Mouse (Mus musculus) midbrain, embryonic 12.5 days (tissue): ENCODE measurements around the gene Tex37. TPM values are rescaled to one million over a fixed set of nuclear protein-coding genes. Genes with fewer than 3 reads are reported as not detected.

ENCODE experiments used
- ATAC-seq: fragments of 200-750 bp; cut with Nextera tagmentation; 2 replicates; pipeline ENCODE4 v1.8.0; 2017; ENCODE audit warnings: low read depth, moderate TSS enrichment, moderate library complexity; ENCODE audit not compliant: low FRiP score
- H3K27ac ChIP-seq: fragments of 300-500 bp; sonication (generic); replicated peaks from 2 replicates; pipeline ENCODE4 v1.5.1; 2016; ENCODE audit warnings: mild to moderate bottlenecking
- H3K27me3 ChIP-seq: fragments of 300-500 bp; sonication (generic); 2 replicates; pipeline ENCODE4 v1.6.1; 2016; ENCODE audit warnings: mild to moderate bottlenecking
- H3K36me3 ChIP-seq: fragments of 300-500 bp; sonication (generic); 2 replicates; pipeline ENCODE4 v1.6.1; 2016
- H3K4me1 ChIP-seq: fragments of 300-500 bp; sonication (generic); 2 replicates; pipeline ENCODE4 v1.6.1; 2016
- H3K4me2 ChIP-seq: fragments of 300-500 bp; sonication (generic); replicated peaks from 2 replicates; pipeline ENCODE4 v1.6.1; 2016; ENCODE audit warnings: mild to moderate bottlenecking, moderate library complexity
- H3K4me3 ChIP-seq: fragments of 300-500 bp; sonication (generic); 2 replicates; pipeline ENCODE4 v1.5.1; 2016; ENCODE audit warnings: mild to moderate bottlenecking
- H3K9ac ChIP-seq: fragments of 300-500 bp; sonication (generic); replicated peaks from 2 replicates; pipeline ENCODE4 v1.6.1; 2016; ENCODE audit warnings: mild to moderate bottlenecking, moderate library complexity
- H3K9me3 ChIP-seq: fragments of 300-500 bp; sonication (generic); 2 replicates; pipeline ENCODE4 v1.6.1; 2016; ENCODE audit warnings: mild to moderate bottlenecking
- WGBS: fragments of 180-500 bp; shearing (Covaris S2); methylation state at CpG from one replicate; pipeline ENCODE4 v1.1.7; 2016; 5-methylcytosine and 5-hydroxymethylcytosine counted together
- polyA plus RNA-seq: library from polyadenylated mRNA; unstranded; fragments of >200 nt; fragmentation: Nextera tagmentation; extraction: Ambion mirVana; gene quantifications from 2 replicates; pipeline ENCODE4 v1.2.1, GENCODE M21; 2016

Gene Tex37
- not detected in 2 replicates for polyA plus RNA-seq

DNA sequence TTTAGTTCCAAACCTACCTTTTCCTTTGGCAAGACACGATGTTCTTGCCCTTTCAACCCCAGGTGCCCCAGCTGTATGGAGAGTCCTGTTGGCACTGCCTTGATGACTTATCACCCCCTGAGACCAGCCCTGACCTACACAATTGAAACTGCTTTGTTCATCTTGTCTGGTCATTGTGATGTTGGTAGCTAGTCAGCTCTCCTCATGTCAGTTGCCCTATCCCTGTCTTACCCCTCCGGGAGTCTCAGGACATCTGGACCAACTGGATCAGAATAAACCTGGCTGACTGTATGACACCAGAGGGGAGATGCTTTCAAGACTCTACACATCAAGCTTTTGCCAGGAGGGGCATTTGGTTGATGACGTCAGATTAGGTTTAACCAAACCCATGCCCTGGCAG, at the start of gene Tex37:
Tex37 (minus strand) TSS at position 101 of the 400 bp plus-strand sequence.
- 89% methylated on average over 3 of the region's 3 CpGs for WGBS
- Histone ChIP-seq H3K36me3 (no peaks in the 10 kb centered on the region), H3K4me1 (peaks cover 10% of the 10 kb centered on the region), H3K4me2 (no peak within 1 kb of the TSS), H3K27ac (no peak within 1 kb of the TSS), H3K27me3 (no peaks in the 10 kb centered on the region; the same call in 1 of the 2 replicates), H3K9ac (no peak within 1 kb of the TSS), H3K4me3 (no peak within 1 kb of the TSS), H3K9me3 (no peaks in the 10 kb centered on the region)
- ATAC-seq, result no peak

DNA sequence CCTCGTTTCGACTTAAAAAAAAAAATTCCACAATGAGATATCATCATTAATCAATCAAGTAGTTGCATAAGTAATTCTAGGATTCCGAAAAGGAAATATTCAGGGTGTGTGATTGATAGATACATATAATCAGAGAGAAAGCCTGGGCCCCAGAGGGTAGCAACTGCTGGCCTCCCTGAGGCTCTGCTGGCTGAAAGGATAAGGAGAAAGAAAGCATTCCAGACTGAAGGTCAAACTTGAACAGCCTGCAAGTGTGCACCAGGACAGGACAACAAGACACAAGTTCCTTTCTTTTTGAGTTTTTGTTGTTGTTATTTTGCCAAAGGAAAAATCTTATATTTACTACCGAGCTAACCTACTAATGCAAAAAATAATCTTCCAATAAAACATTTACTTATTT, 49.6 kb upstream of the Tex37 start:
- H3K9ac ChIP-seq, result no peak overlapping the region
- no peak for ATAC-seq
- WGBS, result 68% methylated on average over 4 of the region's 4 CpGs
- no peaks in the 10 kb centered on the region for H3K36me3 ChIP-seq
- H3K4me1 ChIP-seq, result peaks cover 16% of the 10 kb centered on the region
- no peak overlapping the region for H3K27ac ChIP-seq
- no peak overlapping the region for H3K4me2 ChIP-seq
- peaks cover 31% of the 10 kb centered on the region for H3K27me3 ChIP-seq
- no peak overlapping the region for H3K4me3 ChIP-seq
- H3K9me3 ChIP-seq, result no peaks in the 10 kb centered on the region

DNA sequence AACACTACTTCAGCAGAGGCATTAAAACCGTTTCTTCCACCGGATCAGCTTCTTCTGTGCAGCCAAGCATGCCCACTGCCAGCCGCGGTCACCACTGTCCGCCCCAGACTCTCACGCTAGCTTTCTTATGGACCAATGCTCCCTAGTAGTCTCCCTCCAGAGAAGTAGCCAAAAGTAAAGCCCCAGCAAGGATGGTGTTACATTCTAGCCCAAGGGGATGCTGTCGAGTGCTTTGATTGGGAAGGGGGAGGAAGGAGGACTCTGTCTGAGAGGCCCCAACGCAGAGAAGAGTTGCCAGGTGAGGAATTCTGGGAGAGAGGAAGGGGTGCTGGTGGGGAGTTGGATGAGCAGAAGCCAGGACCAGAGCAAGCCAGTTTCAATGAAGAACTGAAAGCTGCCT, 48.7 kb upstream of the Tex37 start:
- under 1% methylated on average over 7 of the region's 8 CpGs for WGBS
- H3K27me3 ChIP-seq, result peaks cover 37% of the 10 kb centered on the region
- ATAC-seq, result 0 out of 2 replicates have a peak, but pooled peaks have one; percentile 27
- no peak overlapping the region for H3K9ac ChIP-seq
- no peaks in the 10 kb centered on the region for H3K36me3 ChIP-seq
- peak overlapping the region; percentile 47 for H3K4me2 ChIP-seq
- H3K4me1 ChIP-seq, result peaks cover 16% of the 10 kb centered on the region
- peak overlapping the region; percentile 12 for H3K4me3 ChIP-seq
- no peak overlapping the region for H3K27ac ChIP-seq
- H3K9me3 ChIP-seq, result no peaks in the 10 kb centered on the region

DNA sequence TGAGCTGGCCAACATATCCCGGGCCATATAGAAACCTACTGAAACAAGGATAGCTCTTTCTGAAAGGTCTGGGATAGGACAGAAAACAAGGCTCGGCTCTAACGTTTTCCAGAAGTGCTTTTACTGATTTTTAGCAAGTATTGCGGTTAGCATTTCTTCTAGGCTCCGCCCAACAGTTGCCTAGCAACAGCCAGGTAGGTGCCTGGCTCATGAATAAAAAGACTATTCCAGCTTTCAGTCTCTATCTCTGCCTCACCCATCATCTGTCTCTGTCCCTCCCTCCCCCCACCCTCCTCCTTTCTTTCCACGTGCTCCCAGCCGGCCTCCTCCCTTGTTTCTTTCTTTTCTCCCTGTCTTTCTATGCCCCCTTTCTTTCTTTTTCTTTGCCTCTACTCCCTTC, 47.0 kb upstream of the Tex37 start:
- Histone ChIP-seq H3K27ac (no peak overlapping the region), H3K4me2 (no peak overlapping the region), H3K36me3 (no peaks in the 10 kb centered on the region), H3K9me3 (no peaks in the 10 kb centered on the region), H3K27me3 (peaks cover 42% of the 10 kb centered on the region), H3K4me1 (peaks cover 16% of the 10 kb centered on the region), H3K4me3 (no peak overlapping the region), H3K9ac (no peak overlapping the region)
- 26% methylated on average over 7 of the region's 7 CpGs for WGBS
- ATAC-seq, result no peak

DNA sequence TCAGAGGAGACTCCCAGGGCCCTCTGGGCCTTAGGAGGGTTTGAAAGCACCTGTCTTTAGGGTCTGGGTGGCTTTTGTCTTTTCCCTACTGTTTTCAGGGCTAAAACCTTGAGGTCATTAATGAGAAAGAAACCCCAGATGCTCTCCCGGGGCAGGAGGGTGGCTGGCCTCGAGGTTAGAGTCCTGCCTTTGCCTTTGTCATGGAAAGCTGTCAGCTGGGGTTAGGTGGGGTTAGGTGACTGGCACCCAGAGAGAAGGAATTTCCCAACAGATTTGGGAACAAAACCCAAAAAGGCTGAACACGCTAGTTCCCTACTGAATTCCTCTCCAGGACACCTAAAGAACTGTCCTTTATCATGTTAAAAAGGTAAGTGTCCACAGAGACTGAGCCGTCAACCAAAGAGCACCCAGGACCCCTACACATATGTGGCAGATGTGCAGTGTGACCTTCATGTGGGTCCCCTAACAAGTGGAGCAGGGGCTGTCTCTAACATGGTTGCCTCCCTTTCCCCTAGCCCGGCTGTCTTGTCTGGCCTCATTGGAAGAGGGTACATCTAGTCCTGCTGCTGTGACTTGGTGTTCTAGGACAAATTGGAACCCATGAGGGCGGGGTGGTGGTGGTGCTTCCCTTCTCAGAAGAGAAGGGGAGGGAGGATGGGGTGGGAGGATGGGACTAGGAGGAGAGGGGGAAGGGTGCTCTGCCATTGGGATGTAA, 45.5 kb upstream of the Tex37 start:
- no peak for ATAC-seq
- H3K4me1 ChIP-seq, result peaks cover 16% of the 10 kb centered on the region
- no peak overlapping the region for H3K27ac ChIP-seq
- no peaks in the 10 kb centered on the region for H3K36me3 ChIP-seq
- WGBS, result 20% methylated on average over 6 of the region's 6 CpGs
- H3K9ac ChIP-seq, result no peak overlapping the region
- H3K4me3 ChIP-seq, result no peak overlapping the region
- H3K27me3 ChIP-seq, result peaks cover 56% of the 10 kb centered on the region
- H3K9me3 ChIP-seq, result no peaks in the 10 kb centered on the region
- no peak overlapping the region for H3K4me2 ChIP-seq

DNA sequence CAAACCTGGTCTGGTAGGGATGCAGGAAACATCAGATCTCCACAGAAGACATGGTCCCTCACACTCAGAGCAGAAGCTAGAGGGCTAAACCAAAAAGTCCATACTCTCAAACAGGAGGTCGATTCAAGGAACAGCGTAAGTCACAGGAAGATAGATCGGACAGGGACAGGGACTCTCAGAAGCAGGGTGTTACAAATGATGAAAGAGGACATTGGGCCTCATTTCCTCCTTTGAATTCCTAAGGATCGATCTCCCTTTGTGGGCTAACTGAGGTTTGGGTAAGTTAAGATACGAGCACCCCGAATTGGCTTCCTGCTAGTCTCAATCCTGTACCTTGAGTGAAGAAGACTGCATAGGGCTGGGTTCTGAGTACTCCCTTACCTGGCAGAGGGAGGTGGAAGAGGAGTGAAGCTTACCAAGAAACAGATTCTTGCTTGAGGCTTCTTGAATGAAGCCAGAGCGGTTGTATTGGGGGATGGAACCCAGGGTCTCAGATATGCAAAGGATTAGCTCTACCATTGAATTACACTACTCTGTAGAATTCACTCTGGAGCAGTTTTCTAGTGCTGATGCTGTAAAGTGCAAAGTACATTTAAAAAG, 38.7 kb upstream of the Tex37 start:
- WGBS, result 7% methylated on average over 7 of the region's 7 CpGs
- H3K4me3 ChIP-seq, result peak overlapping the region; percentile 52
- ATAC-seq, result no peak
- H3K4me1 ChIP-seq, result peaks cover 14% of the 10 kb centered on the region
- H3K9me3 ChIP-seq, result no peaks in the 10 kb centered on the region
- H3K9ac ChIP-seq, result no peak overlapping the region
- H3K4me2 ChIP-seq, result peak overlapping the region; percentile 86; the same call in 1 of the 2 replicates
- H3K27me3 ChIP-seq, result peaks cover 74% of the 10 kb centered on the region
- H3K36me3 ChIP-seq, result no peaks in the 10 kb centered on the region
- no peak overlapping the region for H3K27ac ChIP-seq

DNA sequence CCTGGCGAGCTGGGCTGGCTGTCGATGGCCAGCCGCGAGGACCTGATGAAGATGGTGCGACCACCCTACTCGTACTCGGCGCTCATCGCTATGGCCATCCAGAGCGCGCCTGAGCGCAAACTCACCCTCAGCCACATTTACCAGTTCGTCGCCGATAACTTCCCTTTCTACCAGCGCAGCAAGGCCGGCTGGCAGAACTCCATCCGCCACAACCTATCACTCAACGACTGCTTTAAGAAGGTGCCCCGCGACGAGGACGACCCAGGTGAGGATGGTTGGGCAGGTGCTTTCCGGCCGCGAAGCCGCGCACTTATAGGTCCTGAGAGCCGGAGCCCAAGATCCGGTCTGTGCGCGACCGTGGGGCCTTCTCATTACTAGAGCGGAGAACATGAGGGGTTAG, 38.2 kb upstream of the Tex37 start:
- Histone ChIP-seq H3K9ac (peak overlapping the region; percentile 41; the same call in 1 of the 2 replicates), H3K9me3 (no peaks in the 10 kb centered on the region), H3K4me1 (peaks cover 14% of the 10 kb centered on the region), H3K27ac (no peak overlapping the region), H3K27me3 (peaks cover 77% of the 10 kb centered on the region), H3K4me2 (peak overlapping the region; percentile 86), H3K36me3 (no peaks in the 10 kb centered on the region), H3K4me3 (peak overlapping the region; percentile 52)
- no peak; the same call in 1 of the 2 replicates for ATAC-seq
- WGBS, result under 1% methylated on average over 34 of the region's 34 CpGs

DNA sequence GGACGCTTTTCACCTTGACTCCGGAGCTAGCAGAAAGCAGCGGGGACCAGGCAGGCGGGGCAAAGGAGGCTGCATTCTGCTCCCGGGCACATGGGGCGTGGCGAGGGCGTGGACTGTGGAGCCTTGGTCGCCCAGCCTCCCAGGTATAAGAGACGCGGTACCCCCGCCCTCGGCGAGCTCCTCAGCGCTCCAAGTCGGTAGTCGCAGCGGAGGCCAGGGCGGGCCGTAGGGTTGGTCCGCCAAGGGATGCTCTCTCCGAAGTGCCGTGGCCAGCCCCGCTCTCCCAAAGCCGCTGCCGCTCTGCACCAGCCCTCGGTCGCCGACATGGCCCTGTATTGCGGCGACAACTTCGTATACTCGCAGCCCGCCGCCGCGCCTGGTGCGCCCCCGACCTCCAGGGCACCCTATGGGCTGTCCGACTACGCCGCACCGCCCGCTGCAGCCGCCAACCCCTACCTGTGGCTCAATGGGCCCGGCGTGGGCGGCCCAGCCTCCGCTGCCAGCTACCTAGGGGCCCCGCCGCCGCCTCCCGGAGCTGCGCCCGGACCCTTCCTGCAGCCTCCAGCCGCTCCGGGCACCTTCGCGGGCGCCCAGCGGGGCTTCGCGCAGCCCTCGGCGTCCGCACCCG, 37.7 kb upstream of the Tex37 start, which contains the start of gene Foxi3:
Foxi3 (plus strand) TSS at position 247 of the 628 bp plus-strand sequence.
- H3K36me3 ChIP-seq, result no peaks in the 10 kb centered on the region
- peak; percentile 68 for ATAC-seq
- H3K9me3 ChIP-seq, result no peaks in the 10 kb centered on the region
- H3K4me2 ChIP-seq, result peak within 1 kb of the TSS; percentile 86
- peaks cover 14% of the 10 kb centered on the region for H3K4me1 ChIP-seq
- H3K27ac ChIP-seq, result no peak within 1 kb of the TSS
- H3K4me3 ChIP-seq, result peak within 1 kb of the TSS; percentile 52
- H3K9ac ChIP-seq, result peak within 1 kb of the TSS; percentile 41; the same call in 1 of the 2 replicates
- peaks cover 77% of the 10 kb centered on the region for H3K27me3 ChIP-seq
- under 1% methylated on average over 63 of the region's 67 CpGs for WGBS

DNA sequence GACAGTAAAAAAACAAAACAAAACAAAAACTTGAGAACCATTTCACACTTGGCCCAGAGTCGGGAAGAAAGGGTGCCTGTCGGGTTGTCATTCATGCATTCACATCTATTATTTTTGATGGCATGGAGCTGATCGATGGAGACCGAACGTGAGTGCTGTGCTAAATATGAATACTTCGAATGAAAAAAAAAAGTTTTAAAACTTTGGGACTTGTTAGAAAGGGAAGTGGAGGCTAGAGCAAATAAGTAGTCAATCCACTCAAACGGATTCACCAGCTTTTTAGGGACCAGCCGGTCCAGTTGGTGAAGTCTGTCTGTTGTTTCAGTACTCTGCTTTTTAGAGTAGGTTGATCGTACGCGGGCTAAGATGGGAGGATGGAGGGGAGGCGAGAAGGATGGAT, 37.1 kb upstream of the Tex37 start:
- Histone ChIP-seq H3K4me1 (peaks cover 14% of the 10 kb centered on the region), H3K36me3 (no peaks in the 10 kb centered on the region), H3K27me3 (peaks cover 74% of the 10 kb centered on the region), H3K9ac (no peak overlapping the region), H3K4me3 (peak overlapping the region; percentile 52), H3K9me3 (no peaks in the 10 kb centered on the region), H3K27ac (no peak overlapping the region), H3K4me2 (peak overlapping the region; percentile 86)
- no peak for ATAC-seq
- WGBS, result under 1% methylated on average over 12 of the region's 12 CpGs

DNA sequence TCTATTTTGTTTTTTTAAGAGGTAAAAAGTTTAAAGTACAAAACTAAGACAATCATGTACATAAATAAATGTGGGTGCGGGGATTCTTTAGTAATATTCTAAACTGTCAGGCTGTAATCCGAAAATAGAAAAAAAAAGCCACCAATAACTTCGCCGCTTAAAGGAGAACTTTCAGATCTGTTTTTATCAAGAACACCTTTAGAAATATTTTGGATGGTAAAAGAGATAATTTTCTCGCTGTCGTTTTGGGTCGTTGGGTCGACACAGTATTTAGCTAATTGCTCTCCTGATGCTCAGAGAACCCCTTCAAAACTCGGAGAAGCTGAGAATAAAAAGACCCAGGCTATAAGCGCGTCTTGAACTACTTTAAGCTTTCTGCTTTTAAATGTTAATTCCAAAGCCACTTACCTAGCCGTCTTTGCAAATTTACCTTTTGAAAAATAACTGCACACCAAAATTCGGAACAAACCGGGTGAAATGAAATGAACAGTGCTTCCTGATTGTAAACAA, 36.6 kb upstream of the Tex37 start:
- H3K4me1 ChIP-seq, result peaks cover 14% of the 10 kb centered on the region
- ATAC-seq, result no peak
- no peak overlapping the region for H3K27ac ChIP-seq
- no peaks in the 10 kb centered on the region for H3K36me3 ChIP-seq
- H3K9me3 ChIP-seq, result no peaks in the 10 kb centered on the region
- H3K27me3 ChIP-seq, result peaks cover 69% of the 10 kb centered on the region
- H3K9ac ChIP-seq, result no peak overlapping the region
- no peak overlapping the region for H3K4me2 ChIP-seq
- H3K4me3 ChIP-seq, result no peak overlapping the region
- 5% methylated on average over 14 of the region's 14 CpGs for WGBS

DNA sequence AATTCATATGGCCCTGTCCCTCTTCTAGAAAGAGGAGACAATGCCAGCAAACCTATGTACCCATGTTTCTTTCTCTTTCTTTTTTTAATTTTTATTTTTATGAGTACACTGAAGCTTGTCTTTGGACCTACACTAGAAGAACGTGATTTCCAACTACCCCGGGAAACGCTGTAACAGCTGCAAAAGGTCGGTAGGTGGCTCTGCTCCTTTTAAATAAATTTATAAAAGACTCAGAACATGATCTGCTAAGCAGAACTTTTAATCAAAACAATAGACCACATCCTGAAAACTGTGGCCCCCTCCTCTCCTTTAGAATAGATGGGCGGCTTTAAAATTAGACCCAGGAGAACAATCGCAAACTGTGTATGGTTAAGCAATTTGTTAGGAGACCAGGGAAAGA, 35.3 kb upstream of the Tex37 start:
- Histone ChIP-seq H3K4me2 (no peak overlapping the region), H3K27ac (no peak overlapping the region), H3K9ac (no peak overlapping the region), H3K27me3 (peaks cover 57% of the 10 kb centered on the region), H3K9me3 (no peaks in the 10 kb centered on the region), H3K4me1 (peaks cover 14% of the 10 kb centered on the region), H3K36me3 (no peaks in the 10 kb centered on the region), H3K4me3 (no peak overlapping the region)
- ATAC-seq, result no peak
- WGBS, result 10% methylated on average over 6 of the region's 6 CpGs

DNA sequence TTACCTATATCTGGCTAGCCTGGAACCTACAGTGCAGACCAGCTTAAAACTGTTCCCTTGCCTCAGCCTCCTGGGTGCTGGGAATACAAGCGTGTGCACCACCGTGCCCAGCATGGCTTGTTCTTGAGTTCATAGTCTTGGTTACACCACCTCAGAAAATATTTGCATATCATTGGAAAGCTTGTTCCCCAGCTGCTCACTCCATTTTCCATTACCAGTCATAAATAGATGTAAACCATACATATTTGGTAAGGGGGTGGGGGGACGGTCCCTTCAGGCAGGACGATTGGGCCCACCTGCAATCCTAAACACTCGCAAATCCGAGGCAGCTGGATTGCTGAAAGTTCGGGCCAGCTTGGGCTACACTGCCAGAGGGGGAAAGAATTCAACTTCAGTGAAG, 34.5 kb upstream of the Tex37 start:
- H3K4me1 ChIP-seq, result peaks cover 14% of the 10 kb centered on the region
- 65% methylated on average over 7 of the region's 7 CpGs for WGBS
- H3K9me3 ChIP-seq, result no peaks in the 10 kb centered on the region

More for the DNA sequence above, 34.5 kb upstream of the Tex37 start:
- Histone ChIP-seq H3K4me2 (no peak overlapping the region), H3K27ac (no peak overlapping the region), H3K36me3 (no peaks in the 10 kb centered on the region), H3K4me3 (no peak overlapping the region), H3K9ac (no peak overlapping the region), H3K27me3 (peaks cover 51% of the 10 kb centered on the region)
- ATAC-seq, result no peak
